Mouse (Mus musculus): ENCODE results near the gene Olfr1122. TPM values are rescaled to one million over a fixed set of nuclear protein-coding genes. Genes with fewer than 3 reads are reported as not detected.
"Not testable (repeated sequence)": the region's sequence is repeated elsewhere in the genome, so short reads cannot be mapped to it uniquely, and the experiment has no call there.

Olfr1122 gene
- polyA plus RNA-seq (2016; fragmentation: Nextera tagmentation; extraction: Ambion mirVana), result 0.02 TPM in 1 of 2 replicates, not detected in the other

DNA sequence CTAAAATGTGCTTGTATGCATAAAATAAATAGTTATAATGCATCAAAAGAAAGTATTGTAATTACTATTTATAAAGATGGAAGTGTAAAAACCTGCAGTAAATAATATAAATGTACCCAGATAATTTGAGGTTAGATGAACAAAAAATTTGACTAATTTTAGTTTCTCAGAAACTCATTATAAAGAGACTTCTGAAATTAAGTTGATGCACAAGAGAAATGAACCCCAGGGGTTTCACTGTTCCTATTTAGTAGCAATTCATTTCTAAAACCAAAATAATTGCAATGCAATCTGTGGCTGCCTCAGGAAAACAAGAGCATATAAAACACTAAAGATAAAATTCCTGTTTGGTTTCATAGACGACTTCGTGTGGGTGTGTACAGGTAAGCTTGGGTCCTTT is at the start of gene Olfr1122:
Gene Olfr1122, plus strand, starts transcription at position 301 of the 400 bp plus-strand sequence.
- Histone ChIP-seq H3K9me3 (replicated peaks) (no peaks in the 10 kb centered on the region), H3K4me1 (no peaks in the 10 kb centered on the region), H3K36me3 (no peaks in the 10 kb centered on the region), H3K4me3 (no peak within 1 kb of the TSS), H3K27me3 (ENCODE audit: low read depth, poor library complexity, severe bottlenecking) (no peaks in the 10 kb centered on the region), H3K27ac (replicated peaks) (no peak within 1 kb of the TSS)
- 93% methylated on average over 2 of the region's 2 CpGs for WGBS
- no peak for DNase-seq (ENCODE audit: low spot score)

DNA sequence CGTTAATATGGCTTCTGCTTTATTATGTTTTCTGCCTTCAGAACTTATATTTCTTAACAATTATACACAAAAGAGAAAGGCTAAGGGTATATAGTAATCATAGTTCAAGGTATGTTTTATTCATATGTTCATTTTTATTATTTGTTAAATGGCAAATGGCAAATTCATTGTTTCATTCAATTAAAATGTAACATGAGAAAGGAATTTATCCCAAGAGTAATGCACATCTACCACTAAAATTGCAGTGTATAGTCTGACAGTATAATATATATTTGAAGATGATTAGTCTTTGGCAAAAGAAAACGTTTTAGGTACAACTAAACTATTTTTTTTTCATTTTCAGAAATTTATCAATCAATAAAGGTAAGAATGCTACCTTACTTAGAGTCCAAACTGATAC is 31.1 kb upstream of the Olfr1122 start, which contains the start of gene Olfr1120:
Gene Olfr1120, plus strand, starts transcription at position 301 of the 400 bp plus-strand sequence.
- no peak for DNase-seq (ENCODE audit: low spot score)
- Histone ChIP-seq H3K27me3 (ENCODE audit: low read depth, poor library complexity, severe bottlenecking) (no peaks in the 10 kb centered on the region), H3K4me3 (no peak within 1 kb of the TSS), H3K27ac (replicated peaks) (no peak within 1 kb of the TSS), H3K4me1 (no peaks in the 10 kb centered on the region), H3K9me3 (replicated peaks) (no peaks in the 10 kb centered on the region), H3K36me3 (no peaks in the 10 kb centered on the region)
- 66% methylated on average over 2 of the region's 2 CpGs for WGBS

DNA sequence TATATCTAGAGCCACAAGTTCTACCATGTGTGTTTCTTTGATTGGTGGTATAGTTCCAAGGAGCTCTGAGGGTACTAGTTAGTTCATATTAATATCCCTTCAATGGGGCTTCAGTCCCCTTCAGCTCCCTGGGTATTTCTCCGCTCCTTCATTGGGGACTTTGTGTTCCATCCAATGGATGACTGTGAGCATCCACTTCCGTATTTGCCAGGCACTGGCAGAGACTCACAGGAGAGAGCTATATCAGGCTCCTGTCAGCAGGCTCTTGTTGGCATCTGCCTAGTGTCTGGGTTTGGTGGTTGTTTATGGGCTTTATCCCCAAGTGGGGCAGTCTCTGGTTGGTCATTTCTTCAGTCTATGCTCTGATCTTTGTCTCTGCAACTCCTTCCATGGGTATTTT is 25.5 kb upstream of the Olfr1122 start:
- not testable (repeated sequence) for H3K4me3 ChIP-seq; H3K36me3 ChIP-seq; DNase-seq (ENCODE audit: low spot score); H3K4me1 ChIP-seq; H3K27me3 ChIP-seq (ENCODE audit: low read depth, poor library complexity, severe bottlenecking); H3K9me3 ChIP-seq (replicated peaks); H3K27ac ChIP-seq (replicated peaks)
- WGBS, result 96% methylated on average over 2 of the region's 2 CpGs

DNA sequence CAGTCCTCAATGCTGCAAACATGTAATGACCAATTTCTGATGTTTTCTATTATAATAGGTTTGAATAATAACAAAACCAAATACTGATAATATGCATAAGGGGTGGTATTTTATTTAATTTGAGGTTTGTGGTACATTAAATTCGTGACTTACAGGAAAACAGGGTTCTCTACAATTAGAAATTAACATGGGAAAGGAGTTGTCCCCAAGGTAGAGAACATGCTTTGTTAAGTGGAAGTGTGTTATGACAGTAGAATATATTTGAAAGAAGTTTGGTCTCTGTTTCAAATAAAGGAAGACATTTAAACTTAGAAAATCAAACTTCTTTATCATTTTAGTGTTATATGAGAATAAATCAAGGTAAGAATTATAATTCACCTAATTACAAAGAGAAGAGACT is 16.1 kb upstream of the Olfr1122 start, which contains the start of gene Olfr1121:
Gene Olfr1121, plus strand, starts transcription at position 301 of the 400 bp plus-strand sequence.
- 47% methylated on average over 1 of the region's 1 CpGs for WGBS
- no peaks in the 10 kb centered on the region for H3K36me3 ChIP-seq
- H3K9me3 ChIP-seq (replicated peaks), result no peaks in the 10 kb centered on the region
- DNase-seq (ENCODE audit: low spot score), result no peak
- H3K4me1 ChIP-seq, result no peaks in the 10 kb centered on the region
- no peak within 1 kb of the TSS for H3K27ac ChIP-seq (replicated peaks)
- no peaks in the 10 kb centered on the region for H3K27me3 ChIP-seq (ENCODE audit: low read depth, poor library complexity, severe bottlenecking)
- H3K4me3 ChIP-seq, result no peak within 1 kb of the TSS

DNA sequence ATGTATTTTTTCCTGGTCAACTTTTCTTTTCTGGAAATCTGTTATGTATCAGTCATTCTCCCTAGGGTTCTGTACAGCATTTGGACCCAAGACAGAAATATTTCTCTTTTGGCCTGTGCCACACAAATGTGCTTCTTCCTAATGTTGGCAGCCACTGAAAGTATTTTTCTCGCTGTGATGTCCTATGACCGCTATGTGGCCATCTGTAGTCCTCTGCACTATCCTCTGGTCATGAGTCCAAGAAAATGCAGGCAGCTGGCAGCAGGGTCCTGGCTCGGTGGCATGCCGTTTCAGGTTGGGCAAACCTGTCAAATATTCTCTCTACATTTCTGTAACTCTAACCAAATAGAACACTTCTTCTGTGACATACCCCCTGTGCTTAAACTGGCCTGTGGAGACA is 13.9 kb upstream of the Olfr1122 start:
- DNase-seq (ENCODE audit: low spot score), result no peak
- Histone ChIP-seq H3K9me3 (replicated peaks) (no peaks in the 10 kb centered on the region), H3K36me3 (no peaks in the 10 kb centered on the region), H3K27me3 (ENCODE audit: low read depth, poor library complexity, severe bottlenecking) (no peaks in the 10 kb centered on the region), H3K4me3 (no peak overlapping the region), H3K4me1 (no peaks in the 10 kb centered on the region), H3K27ac (replicated peaks) (no peak overlapping the region)
- 91% methylated on average over 4 of the region's 4 CpGs for WGBS

DNA sequence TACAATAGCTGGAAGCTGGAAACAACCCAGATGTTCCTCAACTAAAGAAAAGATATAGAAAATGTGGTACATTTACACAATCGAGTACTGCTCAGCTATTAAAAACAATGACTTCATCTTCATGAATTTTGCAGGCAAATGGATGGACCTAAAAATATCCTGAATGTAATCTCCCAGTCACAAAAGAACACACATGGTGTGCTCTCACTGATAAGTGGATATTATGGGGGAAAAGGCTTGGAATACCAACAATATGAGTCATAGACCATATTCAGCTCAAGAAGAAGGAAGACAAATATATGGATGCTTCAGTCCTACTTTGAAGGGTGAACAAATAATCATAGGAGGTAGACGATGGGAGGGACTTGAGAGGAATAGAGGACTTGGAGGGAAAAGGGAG is 1.7 kb upstream of the Olfr1122 start:
- no peaks in the 10 kb centered on the region for H3K36me3 ChIP-seq
- DNase-seq (ENCODE audit: low spot score), result no peak
- H3K4me3 ChIP-seq, result no peak overlapping the region
- no peaks in the 10 kb centered on the region for H3K4me1 ChIP-seq
- 90% methylated on average over 2 of the region's 2 CpGs for WGBS
- H3K9me3 ChIP-seq (replicated peaks), result no peaks in the 10 kb centered on the region
- H3K27ac ChIP-seq (replicated peaks), result no peak overlapping the region
- no peaks in the 10 kb centered on the region for H3K27me3 ChIP-seq (ENCODE audit: low read depth, poor library complexity, severe bottlenecking)

DNA sequence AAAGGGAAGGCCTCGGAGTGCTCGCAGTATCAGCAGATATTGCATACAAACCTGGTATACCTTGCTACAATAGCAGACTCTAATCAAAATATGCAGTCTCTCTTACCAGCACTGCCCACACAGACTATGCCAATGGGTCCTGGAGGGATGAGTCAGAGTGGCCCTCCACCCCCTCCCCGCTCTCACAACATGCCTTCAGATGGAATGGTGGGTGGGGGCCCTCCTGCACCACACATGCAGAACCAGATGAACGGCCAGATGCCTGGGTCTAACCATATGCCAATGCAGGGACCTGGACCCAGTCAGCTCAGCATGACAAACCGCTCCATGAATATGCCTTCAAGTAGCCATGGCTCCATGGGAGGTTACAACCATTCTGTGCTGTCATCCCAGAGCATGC is 8.0 kb downstream of the Olfr1122 start:
- not testable (repeated sequence) for H3K4me1 ChIP-seq; H3K27me3 ChIP-seq (ENCODE audit: low read depth, poor library complexity, severe bottlenecking); H3K9me3 ChIP-seq (replicated peaks); H3K4me3 ChIP-seq; H3K27ac ChIP-seq (replicated peaks); DNase-seq (ENCODE audit: low spot score); H3K36me3 ChIP-seq
- WGBS, result 91% methylated on average over 5 of the region's 5 CpGs

DNA sequence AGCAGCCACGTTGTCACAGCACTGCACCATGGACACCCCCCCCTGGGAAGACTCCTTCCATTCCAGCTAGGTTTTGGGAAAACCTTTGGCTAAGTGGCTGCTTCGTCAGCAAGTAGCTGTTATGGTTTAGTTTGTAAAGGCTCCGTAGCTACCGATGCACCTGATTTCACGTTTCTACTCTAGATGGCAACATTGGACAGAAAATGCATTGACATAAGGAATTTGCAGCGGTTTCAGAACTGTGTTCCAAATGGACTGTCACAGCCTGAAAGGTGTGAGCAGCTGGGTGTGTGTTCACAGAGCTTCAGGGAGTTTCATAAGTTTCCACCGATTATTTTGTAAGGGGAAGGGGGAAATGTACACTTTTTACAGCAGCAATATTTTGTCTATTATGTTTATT is 9.0 kb downstream of the Olfr1122 start:
- WGBS, result 85% methylated on average over 7 of the region's 7 CpGs
- H3K27me3 ChIP-seq (ENCODE audit: low read depth, poor library complexity, severe bottlenecking); H3K27ac ChIP-seq (replicated peaks); H3K36me3 ChIP-seq; DNase-seq (ENCODE audit: low spot score); H3K4me3 ChIP-seq; H3K4me1 ChIP-seq; H3K9me3 ChIP-seq (replicated peaks): not testable (repeated sequence)

DNA sequence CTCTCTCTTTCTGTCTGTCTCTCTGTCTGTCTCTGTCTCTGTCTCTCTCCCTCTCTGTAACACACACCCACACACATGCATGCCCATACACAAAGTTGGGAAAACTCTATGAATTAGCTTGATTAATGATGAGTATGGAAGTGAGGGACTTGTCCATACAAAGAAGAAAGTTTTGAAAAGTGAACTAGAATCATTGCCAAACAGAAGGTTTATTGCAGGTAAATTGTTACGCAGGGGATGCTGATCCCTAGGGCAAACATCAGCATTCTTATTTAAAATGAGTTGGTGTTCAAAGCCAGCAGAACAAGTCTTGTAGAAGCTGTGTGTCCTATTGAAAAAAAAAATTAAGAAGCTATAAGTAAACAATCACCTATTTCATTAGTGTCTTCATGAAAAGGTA is 30.7 kb downstream of the Olfr1122 start, which contains the start of gene Olfr1123:
Gene Olfr1123, plus strand, starts transcription at position 301 of the 400 bp plus-strand sequence.
- Histone ChIP-seq H3K9me3 (replicated peaks) (no peaks in the 10 kb centered on the region), H3K4me1 (no peaks in the 10 kb centered on the region), H3K4me3 (no peak within 1 kb of the TSS), H3K27me3 (ENCODE audit: low read depth, poor library complexity, severe bottlenecking) (no peaks in the 10 kb centered on the region), H3K27ac (replicated peaks) (no peak within 1 kb of the TSS), H3K36me3 (no peaks in the 10 kb centered on the region)
- WGBS, result 95% methylated on average over 1 of the region's 1 CpGs
- no peak for DNase-seq (ENCODE audit: low spot score)

DNA sequence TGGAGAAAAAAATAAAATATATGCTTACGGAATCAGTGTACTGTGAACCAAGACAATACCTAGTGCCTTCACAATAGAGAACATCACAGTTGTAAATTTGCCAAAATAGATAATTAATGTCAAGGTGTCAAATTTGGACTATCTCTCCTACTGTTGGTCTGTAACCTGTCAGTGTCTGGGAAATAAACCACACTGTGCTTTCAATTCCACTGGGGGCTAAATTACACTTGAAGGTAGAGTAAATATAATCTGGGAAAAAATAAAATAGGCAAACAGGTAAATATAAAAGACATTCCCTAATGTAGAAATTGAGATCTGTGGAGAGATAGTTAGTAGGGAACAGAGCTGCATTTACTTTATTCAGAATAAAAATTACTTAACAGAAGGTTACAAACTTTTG is 44.3 kb downstream of the Olfr1122 start, which contains the start of gene Olfr1124:
Gene Olfr1124, plus strand, starts transcription at position 301 of the 400 bp plus-strand sequence.
- Histone ChIP-seq H3K4me1 (no peaks in the 10 kb centered on the region), H3K36me3 (no peaks in the 10 kb centered on the region), H3K4me3 (no peak within 1 kb of the TSS), H3K9me3 (replicated peaks) (no peaks in the 10 kb centered on the region), H3K27ac (replicated peaks) (no peak within 1 kb of the TSS), H3K27me3 (ENCODE audit: low read depth, poor library complexity, severe bottlenecking) (no peaks in the 10 kb centered on the region)
- WGBS, result 98% methylated on average over 1 of the region's 1 CpGs
- no peak for DNase-seq (ENCODE audit: low spot score)

DNA sequence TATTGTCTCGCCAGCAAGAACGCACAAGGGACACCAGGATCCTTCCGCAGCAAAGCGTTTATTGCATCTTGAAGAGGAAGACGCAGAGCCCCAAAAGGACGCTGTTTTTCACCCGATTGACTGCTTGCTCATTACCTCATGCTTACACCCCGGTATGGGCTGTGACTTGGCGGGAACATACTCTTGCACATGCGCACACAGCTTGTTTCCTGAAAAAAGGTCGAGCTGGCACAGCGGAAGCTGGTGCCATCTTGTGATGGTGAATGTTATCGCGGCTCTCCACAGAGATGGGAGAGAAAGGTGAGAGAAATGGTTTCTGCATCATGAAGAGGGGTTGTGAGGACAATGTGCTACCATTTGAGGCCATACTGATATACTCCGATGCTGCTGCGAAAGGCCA is 52.1 kb downstream of the Olfr1122 start:
- Histone ChIP-seq H3K4me3 (no peak overlapping the region), H3K27me3 (ENCODE audit: low read depth, poor library complexity, severe bottlenecking) (no peaks in the 10 kb centered on the region), H3K27ac (replicated peaks) (no peak overlapping the region), H3K36me3 (no peaks in the 10 kb centered on the region), H3K9me3 (replicated peaks) (no peaks in the 10 kb centered on the region), H3K4me1 (no peaks in the 10 kb centered on the region)
- DNase-seq (ENCODE audit: low spot score), result no peak
- WGBS, result 90% methylated on average over 16 of the region's 16 CpGs
